8 mouse cellular contexts compared by ENCODE assay signal in genomic region chr13:74208986-74209345, GRCm38 (mm10). TPM values are rescaled to one million over a fixed set of nuclear protein-coding genes. Genes with fewer than 3 reads are reported as not detected.
DNase-seq lines count a peak whose midpoint lies in the region; ATAC-seq and TF ChIP-seq lines count a peak whose summit lies in the region.

No protein-coding gene starts in this region.

- no peaks in the 10 kb centered on the region for H3K27me3 ChIP-seq in kidney, embryonic 15.5 days
- no peaks in the 10 kb centered on the region for H3K27me3 ChIP-seq in hindbrain, embryonic 15.5 days
- no peaks in the 10 kb centered on the region; the same call in 1 of the 2 replicates for H3K27me3 ChIP-seq in liver, embryonic 16.5 days (ENCODE audit: control insufficient read depth, insufficient read depth, low read depth, low read length)
- no peaks in the 10 kb centered on the region for H3K27me3 ChIP-seq in stomach, postnatal 0 days (ENCODE audit: control insufficient read depth, insufficient read depth, low read length)

- DNase-seq in kidney, postnatal 14 days, result no peak
- DNase-seq in ES-E14 (ENCODE audit: low read depth, low spot score), result no peak
- DNase-seq in stomach, postnatal 0 days (ENCODE audit: low spot score), result no peak
- DNase-seq in urinary bladder, postnatal 14 days (ENCODE audit: low spot score), result no peak

- H3K4me1 ChIP-seq in kidney, embryonic 15.5 days, result peaks cover 17% of the 10 kb centered on the region
- no peaks in the 10 kb centered on the region; a peak in 1 of 4 replicates for H3K4me1 ChIP-seq in ES-E14 (ENCODE audit: control insufficient read depth in 2 of 2, insufficient read depth in 2 of 2, low read length in 2 of 2, poor library complexity in 1 of 2)
- H3K4me1 ChIP-seq in cortical plate, adult 2 months (ENCODE audit: control insufficient read depth, insufficient read depth, low read length), result peaks cover 2% of the 10 kb centered on the region; the same call in 1 of the 2 replicates
- peaks cover 35% of the 10 kb centered on the region for H3K4me1 ChIP-seq in hindbrain, embryonic 15.5 days (replicated peaks)
- peaks cover 14% of the 10 kb centered on the region for H3K4me1 ChIP-seq in liver, embryonic 16.5 days (ENCODE audit: control insufficient read depth, low read depth, low read length)
- H3K4me1 ChIP-seq in stomach, postnatal 0 days (replicated peaks; ENCODE audit: control insufficient read depth, insufficient read depth), result peaks cover 4% of the 10 kb centered on the region; the same call in 1 of the 2 replicates

- H3K36me3 ChIP-seq in kidney, embryonic 15.5 days, result peaks cover 18% of the 10 kb centered on the region
- H3K36me3 ChIP-seq in ES-E14 (ENCODE audit: control insufficient read depth, insufficient read depth, low read length, poor library complexity, severe bottlenecking), result 0 out of 2 replicates have a peak, but pooled peaks cover 2% of the 10 kb centered on the region
- peaks cover 16% of the 10 kb centered on the region for H3K36me3 ChIP-seq in hindbrain, embryonic 15.5 days
- H3K36me3 ChIP-seq in liver, embryonic 16.5 days (ENCODE audit: control insufficient read depth, insufficient read depth), result peaks cover 6% of the 10 kb centered on the region; the same call in 1 of the 2 replicates
- no peaks in the 10 kb centered on the region for H3K36me3 ChIP-seq in stomach, postnatal 0 days (ENCODE audit: control insufficient read depth, insufficient read depth, low read length)

- H3K4me3 ChIP-seq in kidney, embryonic 15.5 days (replicated peaks), result peak overlapping the region; percentile 71
- H3K4me3 ChIP-seq in ES-E14 (ENCODE audit: insufficient read depth in 1 of 2, low read depth in 1 of 2, low read length in 2 of 2, poor library complexity in 1 of 2, severe bottlenecking in 1 of 2), result peak overlapping the region; percentile 88 to 90
- H3K4me3 ChIP-seq in cortical plate, adult 2 months (ENCODE audit: insufficient read depth, low read length), result peak overlapping the region; percentile 58
- H3K4me3 ChIP-seq in hindbrain, embryonic 15.5 days, result peak overlapping the region; percentile 95
- peak overlapping the region; percentile 94 for H3K4me3 ChIP-seq in liver, embryonic 16.5 days (ENCODE audit: low read depth, low read length)
- H3K4me3 ChIP-seq in stomach, postnatal 0 days (ENCODE audit: low read depth, low read length), result peak overlapping the region; percentile 82

- H3K27ac ChIP-seq in kidney, embryonic 15.5 days, result peak overlapping the region; percentile 89
- H3K27ac ChIP-seq in ES-E14 (ENCODE audit: insufficient read depth, low read depth, low read length, poor library complexity, severe bottlenecking), result no peak overlapping the region
- H3K27ac ChIP-seq in cortical plate, adult 2 months (ENCODE audit: insufficient read depth, low read length), result peak overlapping the region; percentile 83
- H3K27ac ChIP-seq in hindbrain, embryonic 15.5 days (replicated peaks), result peak overlapping the region; percentile 95
- H3K27ac ChIP-seq in liver, embryonic 16.5 days (ENCODE audit: low read length), result peak overlapping the region; percentile 75
- peak overlapping the region; percentile 93 for H3K27ac ChIP-seq in stomach, postnatal 0 days (replicated peaks)

- H3K9me3 ChIP-seq in kidney, embryonic 15.5 days (replicated peaks), result no peaks in the 10 kb centered on the region
- no peaks in the 10 kb centered on the region for H3K9me3 ChIP-seq in ES-E14 (ENCODE audit: control insufficient read depth, insufficient read depth, low read depth, low read length)
- no peaks in the 10 kb centered on the region for H3K9me3 ChIP-seq in hindbrain, embryonic 15.5 days
- no peaks in the 10 kb centered on the region for H3K9me3 ChIP-seq in liver, embryonic 16.5 days (replicated peaks; ENCODE audit: control insufficient read depth, low read length)
- no peaks in the 10 kb centered on the region for H3K9me3 ChIP-seq in stomach, postnatal 0 days (ENCODE audit: control insufficient read depth, low read length)

- 21% methylated on average over 12 of the region's 12 CpGs for WGBS in kidney, embryonic 15.5 days
- 15% methylated on average over 12 of the region's 12 CpGs for WGBS in hindbrain, embryonic 15.5 days
- 19% methylated on average over 12 of the region's 12 CpGs for WGBS in liver, embryonic 16.5 days (ENCODE audit: insufficient replicate concordance)
- 17% methylated on average over 12 of the region's 12 CpGs for WGBS in stomach, postnatal 0 days

- TF ChIP-seq POLR2A in cortical plate, adult 2 months (IDR thresholded peaks at IDR 0.05; ENCODE audit: extremely low read depth, insufficient read depth, low read length), result no peak

- in situ Hi-C loops in ES-E14 (cut with MboI; ENCODE audit: low sequenced_read_pairs in 2 of 2, unreplicated experiment in 2 of 2), result no loop called here

- TF ChIP-seq EP300 in stomach, postnatal 0 days (optimal IDR thresholded peaks at IDR 0.05), result no peak

- H3K9ac ChIP-seq in kidney, embryonic 15.5 days, result peak overlapping the region; percentile 64
- H3K9ac ChIP-seq in ES-E14 (ENCODE audit: insufficient read depth, low read depth, low read length, poor library complexity, severe bottlenecking), result peak overlapping the region; percentile 85
- H3K9ac ChIP-seq in hindbrain, embryonic 15.5 days, result peak overlapping the region; percentile 94
- peak overlapping the region; percentile 86 for H3K9ac ChIP-seq in liver, embryonic 16.5 days (ENCODE audit: low read depth, low read length)
- H3K9ac ChIP-seq in stomach, postnatal 0 days (ENCODE audit: low read length), result peak overlapping the region; percentile 81

- TF ChIP-seq CTCF in cortical plate, adult 2 months (IDR thresholded peaks at IDR 0.05; ENCODE audit: extremely low read depth, insufficient read depth, low read length), result no peak
- TF ChIP-seq CTCF in stomach, postnatal 0 days (IDR thresholded peaks at IDR 0.05; ENCODE audit: low read depth), result no peak

- peak overlapping the region; percentile 72 for H3K4me2 ChIP-seq in kidney, embryonic 15.5 days
- peak overlapping the region; percentile 81 for H3K4me2 ChIP-seq in hindbrain, embryonic 15.5 days
- peak overlapping the region; percentile 91 for H3K4me2 ChIP-seq in liver, embryonic 16.5 days (ENCODE audit: low read depth, low read length)
- peak overlapping the region; percentile 66 for H3K4me2 ChIP-seq in stomach, postnatal 0 days (replicated peaks; ENCODE audit: low read depth)

- 0 out of 2 replicates have a peak, but pooled peaks have one; percentile 26 for ATAC-seq in kidney, embryonic 15.5 days (replicated peaks; ENCODE audit: low FRiP score)
- peak; percentile 71; the same call in 1 of the 2 replicates for ATAC-seq in hindbrain, embryonic 15.5 days (ENCODE audit: low FRiP score, low read depth)
- peak; percentile 33 for ATAC-seq in liver, embryonic 16.5 days (ENCODE audit: low read depth)
- 0 out of 2 replicates have a peak, but pooled peaks have one; percentile 4 for ATAC-seq in stomach, postnatal 0 days (ENCODE audit: low FRiP score, low TSS enrichment)

TF ChIP-seq in ES-E14, 5 proteins besides CTCF, POLR2A, EP300 and RAD21:
- TF ChIP-seq HCFC1 (IDR thresholded peaks at IDR 0.05; ENCODE audit: borderline replicate concordance, insufficient read depth, low read length), result no peak
- TF ChIP-seq ZC3H11A (IDR thresholded peaks at IDR 0.05; ENCODE audit: borderline replicate concordance, low read depth, low read length), result no peak
- no peak for TF ChIP-seq ZNF384 (IDR thresholded peaks at IDR 0.05; ENCODE audit: low read depth, low read length)
- no peak for TF ChIP-seq MAFK (IDR thresholded peaks at IDR 0.05; ENCODE audit: insufficient read depth, low read depth, low read length)
- no peak for TF ChIP-seq CHD2 (IDR thresholded peaks at IDR 0.05; ENCODE audit: low read depth, low read length)

RNA-seq across cellular contexts. Expression of gene Exoc3, which starts 0.4 kb away (rescaled TPM):
- polyA plus RNA-seq in kidney, embryonic 15.5 days (2015; fragmentation: Nextera tagmentation; extraction: Ambion mirVana), result 67.8 and 68.0 TPM in 2 replicates
- 20.5 and 28.8 TPM in 2 replicates for total RNA-seq in ES-E14 (2012; rRNA removed)
- 49.8 and 53.6 TPM in 2 replicates for polyA plus RNA-seq in cortical plate, adult 2 months (2012; rRNA removed)
- polyA plus RNA-seq in hindbrain, embryonic 15.5 days (2015; fragmentation: Nextera tagmentation; extraction: Ambion mirVana), result 117 TPM in 2 replicates
- polyA plus RNA-seq in liver, embryonic 16.5 days (2015; fragmentation: Nextera tagmentation; extraction: Ambion mirVana), result 21.2 and 24.8 TPM in 2 replicates
- 43.2 and 44.5 TPM in 2 replicates for polyA plus RNA-seq in stomach, postnatal 0 days (2015; fragmentation: Nextera tagmentation; extraction: Ambion mirVana)

Comparison
In these comparisons a context has a peak if more than half of its experiments do, and no peak if none do; other contexts are left out.
1. ATAC-seq: peak in every context shown above with its lines; median percentile 71 in hindbrain, embryonic 15.5 days; 33 in liver, embryonic 16.5 days; 26 in kidney, embryonic 15.5 days; 4 in stomach, postnatal 0 days.